Mouse (Mus musculus): ENCODE measurements around the gene Gm27021. TPM values are rescaled to one million over a fixed set of nuclear protein-coding genes. Genes with fewer than 3 reads are reported as not detected.

Gm27021 gene
- total and polyA plus RNA-seq, 3 experiments, result not detected

- no peaks in the 10 kb centered on the region for H3K4me1 ChIP-seq (ENCODE audit: control insufficient read depth, insufficient read depth, low read length)
- no peaks in the 10 kb centered on the region for H3K36me3 ChIP-seq (ENCODE audit: control insufficient read depth, insufficient read depth, low read length)
- no peak overlapping the region for H3K9ac ChIP-seq (ENCODE audit: low read depth, low read length)
- intact Hi-C loops (cut with DNase I), result no loop called here
- no peak for DNase-seq
- no peaks in the 10 kb centered on the region for H3K27me3 ChIP-seq (ENCODE audit: control insufficient read depth, insufficient read depth, low read length)
- 68% methylated on average over 2 of the region's 2 CpGs for WGBS
- H3K4me3 ChIP-seq, result no peak overlapping the region
- no peaks in the 10 kb centered on the region for H3K79me2 ChIP-seq (replicated peaks; ENCODE audit: control insufficient read depth, insufficient read depth, low read length)
- no peak overlapping the region for H3K27ac ChIP-seq
- TF ChIP-seq CTCF (IDR thresholded peaks at IDR 0.05), result no peak
- no peak for TF ChIP-seq POLR2A (IDR thresholded peaks at IDR 0.05; ENCODE audit: insufficient read depth, low read depth, low read length)
- no peak for TF ChIP-seq EP300 (IDR thresholded peaks at IDR 0.05; ENCODE audit: insufficient read depth, low read depth, low read length)
Observed at GRCm38 (mm10) chr8:120623608-120624007, 44.3 kb downstream of the Gm27021 start.

- H3K27ac ChIP-seq, result no peak overlapping the region
- no peak overlapping the region for H3K9ac ChIP-seq (ENCODE audit: low read depth, low read length)
- DNase-seq, result no peak
- intact Hi-C loops (cut with DNase I), result no loop called here
- WGBS, result 78% methylated on average over 14 of the region's 14 CpGs
- no peaks in the 10 kb centered on the region for H3K36me3 ChIP-seq (ENCODE audit: control insufficient read depth, insufficient read depth, low read length)
- no peaks in the 10 kb centered on the region for H3K4me1 ChIP-seq (ENCODE audit: control insufficient read depth, insufficient read depth, low read length)
- TF ChIP-seq CTCF (IDR thresholded peaks at IDR 0.05), result no peak
- TF ChIP-seq EP300 (IDR thresholded peaks at IDR 0.05; ENCODE audit: insufficient read depth, low read depth, low read length), result no peak
- TF ChIP-seq POLR2A (IDR thresholded peaks at IDR 0.05; ENCODE audit: insufficient read depth, low read depth, low read length), result no peak
- H3K27me3 ChIP-seq (ENCODE audit: control insufficient read depth, insufficient read depth, low read length), result no peaks in the 10 kb centered on the region
- H3K4me3 ChIP-seq, result no peak overlapping the region
- no peaks in the 10 kb centered on the region for H3K79me2 ChIP-seq (replicated peaks; ENCODE audit: control insufficient read depth, insufficient read depth, low read length)
Observed at GRCm38 (mm10) chr8:120622161-120622560, 45.7 kb downstream of the Gm27021 start.

- Histone ChIP-seq H3K4me3 (no peak overlapping the region), H3K4me1 (ENCODE audit: control insufficient read depth, insufficient read depth, low read length) (no peaks in the 10 kb centered on the region), H3K27me3 (ENCODE audit: control insufficient read depth, insufficient read depth, low read length) (no peaks in the 10 kb centered on the region), H3K36me3 (ENCODE audit: control insufficient read depth, insufficient read depth, low read length) (no peaks in the 10 kb centered on the region), H3K27ac (peak overlapping the region; percentile 83), H3K79me2 (replicated peaks; ENCODE audit: control insufficient read depth, insufficient read depth, low read length) (no peaks in the 10 kb centered on the region), H3K9ac (ENCODE audit: low read depth, low read length) (no peak overlapping the region)
- DNase-seq, result no peak
- 58% methylated on average over 7 of the region's 7 CpGs for WGBS
- intact Hi-C loops (cut with DNase I), result no loop called here
- TF ChIP-seq POLR2A (IDR thresholded peaks at IDR 0.05; ENCODE audit: insufficient read depth, low read depth, low read length) (no peak), EP300 (IDR thresholded peaks at IDR 0.05; ENCODE audit: insufficient read depth, low read depth, low read length) (no peak), CTCF (IDR thresholded peaks at IDR 0.05) (no peak)
Observed at GRCm38 (mm10) chr8:120620441-120620840, 47.4 kb downstream of the Gm27021 start.

- Histone ChIP-seq H3K36me3 (ENCODE audit: control insufficient read depth, insufficient read depth, low read length) (no peaks in the 10 kb centered on the region), H3K4me3 (no peak overlapping the region), H3K4me1 (ENCODE audit: control insufficient read depth, insufficient read depth, low read length) (no peaks in the 10 kb centered on the region), H3K79me2 (replicated peaks; ENCODE audit: control insufficient read depth, insufficient read depth, low read length) (no peaks in the 10 kb centered on the region), H3K9ac (ENCODE audit: low read depth, low read length) (no peak overlapping the region), H3K27ac (peak overlapping the region; percentile 83), H3K27me3 (ENCODE audit: control insufficient read depth, insufficient read depth, low read length) (no peaks in the 10 kb centered on the region)
- TF ChIP-seq EP300 (IDR thresholded peaks at IDR 0.05; ENCODE audit: insufficient read depth, low read depth, low read length) (no peak), POLR2A (IDR thresholded peaks at IDR 0.05; ENCODE audit: insufficient read depth, low read depth, low read length) (no peak), CTCF (IDR thresholded peaks at IDR 0.05) (no peak)
- WGBS, result 54% methylated on average over 11 of the region's 11 CpGs
- intact Hi-C loops (cut with DNase I), result no loop called here
- peak; percentile 41 to 68 for DNase-seq
Observed at GRCm38 (mm10) chr8:120619235-120620180, 48.4 kb downstream of the Gm27021 start.

- Histone ChIP-seq H3K9ac (ENCODE audit: low read depth, low read length) (no peak overlapping the region), H3K27ac (no peak overlapping the region; the same call in 1 of the 2 replicates), H3K36me3 (ENCODE audit: control insufficient read depth, insufficient read depth, low read length) (no peaks in the 10 kb centered on the region), H3K4me3 (no peak overlapping the region), H3K27me3 (ENCODE audit: control insufficient read depth, insufficient read depth, low read length) (no peaks in the 10 kb centered on the region), H3K79me2 (replicated peaks; ENCODE audit: control insufficient read depth, insufficient read depth, low read length) (no peaks in the 10 kb centered on the region), H3K4me1 (ENCODE audit: control insufficient read depth, insufficient read depth, low read length) (no peaks in the 10 kb centered on the region)
- DNase-seq, result peak; percentile 57 to 81
- TF ChIP-seq EP300 (IDR thresholded peaks at IDR 0.05; ENCODE audit: insufficient read depth, low read depth, low read length), result no peak
- no peak for TF ChIP-seq POLR2A (IDR thresholded peaks at IDR 0.05; ENCODE audit: insufficient read depth, low read depth, low read length)
- TF ChIP-seq CTCF (IDR thresholded peaks at IDR 0.05), result peak; percentile 96
- intact Hi-C loops (cut with DNase I), result no loop called here
- 2% methylated on average over 6 of the region's 6 CpGs for WGBS
Observed at GRCm38 (mm10) chr8:120618110-120618509, 49.8 kb downstream of the Gm27021 start.

Measured in heart, adult 2 months (tissue).